Mouse (Mus musculus): ENCODE measurements around the gene A930017K11Rik. TPM values are rescaled to one million over a fixed set of nuclear protein-coding genes. Genes with fewer than 3 reads are reported as not detected.
A peak's percentile ranks its signal among the peaks of the same experiment; 100 is the strongest.

The A930017K11Rik gene
- 0.28 TPM in 1 of 2 replicates, not detected in the other for polyA plus RNA-seq (2014; fragmentation: Nextera tagmentation; extraction: Ambion mirVana)

GRCm38 (mm10) chr17:25951803-25952623, at the start of gene A930017K11Rik:
TSS of gene A930017K11Rik (minus strand) at chr17:25952565.
- ATAC-seq (replicated peaks; ENCODE audit: low FRiP score, low TSS enrichment, low read depth) (no peak), DNase-seq (ENCODE audit: low spot score) (no peak)
- Histone ChIP-seq H3K27me3 (replicated peaks; ENCODE audit: control insufficient read depth, insufficient read depth, low read length) (peaks cover 44% of the 10 kb centered on the region), H3K36me3 (ENCODE audit: control insufficient read depth, insufficient read depth, low read length) (no peaks in the 10 kb centered on the region), H3K27ac (ENCODE audit: low read depth) (no peak within 1 kb of the TSS), H3K4me1 (replicated peaks; ENCODE audit: control insufficient read depth, insufficient read depth, low read length) (peaks cover 5% of the 10 kb centered on the region; the same call in 1 of the 2 replicates), H3K4me2 (ENCODE audit: low read length) (peak within 1 kb of the TSS; percentile 64), H3K4me3 (ENCODE audit: low read depth, low read length) (peak within 1 kb of the TSS; percentile 39), H3K9ac (ENCODE audit: low read length) (no peak within 1 kb of the TSS; the same call in 1 of the 2 replicates), H3K9me3 (ENCODE audit: control insufficient read depth, low read length) (no peaks in the 10 kb centered on the region)
- WGBS = 2% methylated on average over 54 of the region's 58 CpGs

- WGBS = 92% methylated on average over 11 of the region's 11 CpGs
- H3K4me2 ChIP-seq (ENCODE audit: low read length) = no peak overlapping the region
- H3K9me3 ChIP-seq (ENCODE audit: control insufficient read depth, low read length) = no peaks in the 10 kb centered on the region
- no peak overlapping the region for H3K4me3 ChIP-seq (ENCODE audit: low read depth, low read length)
- ATAC-seq (replicated peaks; ENCODE audit: low FRiP score, low TSS enrichment, low read depth) (no peak), DNase-seq (ENCODE audit: low spot score) (no peak)
- H3K4me1 ChIP-seq (replicated peaks; ENCODE audit: control insufficient read depth, insufficient read depth, low read length) = no peaks in the 10 kb centered on the region
- no peak overlapping the region for H3K27ac ChIP-seq (ENCODE audit: low read depth)
- peaks cover 22% of the 10 kb centered on the region for H3K36me3 ChIP-seq (ENCODE audit: control insufficient read depth, insufficient read depth, low read length)
- H3K27me3 ChIP-seq (replicated peaks; ENCODE audit: control insufficient read depth, insufficient read depth, low read length) = no peaks in the 10 kb centered on the region
- H3K9ac ChIP-seq (ENCODE audit: low read length) = no peak overlapping the region
Observed at GRCm38 (mm10) chr17:25998425-25998824, 46.1 kb upstream of the A930017K11Rik start.

- Histone ChIP-seq H3K27me3 (replicated peaks; ENCODE audit: control insufficient read depth, insufficient read depth, low read length) (no peaks in the 10 kb centered on the region), H3K9ac (ENCODE audit: low read length) (no peak overlapping the region), H3K4me1 (replicated peaks; ENCODE audit: control insufficient read depth, insufficient read depth, low read length) (no peaks in the 10 kb centered on the region), H3K4me2 (ENCODE audit: low read length) (no peak overlapping the region), H3K27ac (ENCODE audit: low read depth) (no peak overlapping the region), H3K36me3 (ENCODE audit: control insufficient read depth, insufficient read depth, low read length) (peaks cover 49% of the 10 kb centered on the region), H3K9me3 (ENCODE audit: control insufficient read depth, low read length) (no peaks in the 10 kb centered on the region), H3K4me3 (ENCODE audit: low read depth, low read length) (no peak overlapping the region)
- ATAC-seq (replicated peaks; ENCODE audit: low FRiP score, low TSS enrichment, low read depth) (no peak), DNase-seq (ENCODE audit: low spot score) (no peak)
- WGBS = 83% methylated on average over 3 of the region's 3 CpGs
Observed at GRCm38 (mm10) chr17:25993489-25993888, 41.1 kb upstream of the A930017K11Rik start.

GRCm38 (mm10) chr17:25992274-25992673, 39.9 kb upstream of the A930017K11Rik start:
- H3K9me3 ChIP-seq (ENCODE audit: control insufficient read depth, low read length) = no peaks in the 10 kb centered on the region
- H3K36me3 ChIP-seq (ENCODE audit: control insufficient read depth, insufficient read depth, low read length) = peaks cover 51% of the 10 kb centered on the region
- H3K27me3 ChIP-seq (replicated peaks; ENCODE audit: control insufficient read depth, insufficient read depth, low read length) = no peaks in the 10 kb centered on the region
- no peaks in the 10 kb centered on the region for H3K4me1 ChIP-seq (replicated peaks; ENCODE audit: control insufficient read depth, insufficient read depth, low read length)
- H3K27ac ChIP-seq (ENCODE audit: low read depth) = no peak overlapping the region
- no peak overlapping the region for H3K4me3 ChIP-seq (ENCODE audit: low read depth, low read length)
- no peak overlapping the region for H3K4me2 ChIP-seq (ENCODE audit: low read length)
- no peak for ATAC-seq (replicated peaks; ENCODE audit: low FRiP score, low TSS enrichment, low read depth)
- WGBS = 98% methylated on average over 4 of the region's 4 CpGs
- DNase-seq (ENCODE audit: low spot score) = no peak
- no peak overlapping the region for H3K9ac ChIP-seq (ENCODE audit: low read length)

GRCm38 (mm10) chr17:25990331-25990730, 38.0 kb upstream of the A930017K11Rik start:
- ATAC-seq (replicated peaks; ENCODE audit: low FRiP score, low TSS enrichment, low read depth) (no peak), DNase-seq (ENCODE audit: low spot score) (no peak)
- 91% methylated on average over 5 of the region's 5 CpGs for whole genome bisulfite sequencing
- H3K27me3 ChIP-seq (replicated peaks; ENCODE audit: control insufficient read depth, insufficient read depth, low read length) = no peaks in the 10 kb centered on the region
- no peak overlapping the region for H3K4me2 ChIP-seq (ENCODE audit: low read length)
- peaks cover 51% of the 10 kb centered on the region for H3K36me3 ChIP-seq (ENCODE audit: control insufficient read depth, insufficient read depth, low read length)
- no peak overlapping the region for H3K9ac ChIP-seq (ENCODE audit: low read length)
- no peaks in the 10 kb centered on the region for H3K9me3 ChIP-seq (ENCODE audit: control insufficient read depth, low read length)
- no peak overlapping the region for H3K4me3 ChIP-seq (ENCODE audit: low read depth, low read length)
- H3K4me1 ChIP-seq (replicated peaks; ENCODE audit: control insufficient read depth, insufficient read depth, low read length) = no peaks in the 10 kb centered on the region
- no peak overlapping the region for H3K27ac ChIP-seq (ENCODE audit: low read depth)

GRCm38 (mm10) chr17:25985306-25986294, 33.2 kb upstream of the A930017K11Rik start, which contains the start of gene Capn15:
TSS of gene Capn15 (minus strand) at chr17:25985796.
- H3K9ac ChIP-seq (ENCODE audit: low read length) = peak within 1 kb of the TSS; percentile 90
- no peaks in the 10 kb centered on the region for H3K27me3 ChIP-seq (replicated peaks; ENCODE audit: control insufficient read depth, insufficient read depth, low read length)
- peak; percentile 88 for DNase-seq (ENCODE audit: low spot score)
- no peaks in the 10 kb centered on the region for H3K9me3 ChIP-seq (ENCODE audit: control insufficient read depth, low read length)
- peaks cover 16% of the 10 kb centered on the region for H3K36me3 ChIP-seq (ENCODE audit: control insufficient read depth, insufficient read depth, low read length)
- H3K27ac ChIP-seq (ENCODE audit: low read depth) = peak within 1 kb of the TSS; percentile 71
- H3K4me3 ChIP-seq (ENCODE audit: low read depth, low read length) = peak within 1 kb of the TSS; percentile 97
- peaks cover 13% of the 10 kb centered on the region for H3K4me1 ChIP-seq (replicated peaks; ENCODE audit: control insufficient read depth, insufficient read depth, low read length)
- peak within 1 kb of the TSS; percentile 72 for H3K4me2 ChIP-seq (ENCODE audit: low read length)
- ATAC-seq (replicated peaks; ENCODE audit: low FRiP score, low TSS enrichment, low read depth) = peak; percentile 99
- WGBS = under 1% methylated on average over 91 of the region's 91 CpGs

- Histone ChIP-seq H3K4me2 (ENCODE audit: low read length) (peak overlapping the region; percentile 72), H3K27ac (ENCODE audit: low read depth) (peak overlapping the region; percentile 71), H3K4me1 (replicated peaks; ENCODE audit: control insufficient read depth, insufficient read depth, low read length) (peaks cover 13% of the 10 kb centered on the region), H3K27me3 (replicated peaks; ENCODE audit: control insufficient read depth, insufficient read depth, low read length) (no peaks in the 10 kb centered on the region), H3K36me3 (ENCODE audit: control insufficient read depth, insufficient read depth, low read length) (peaks cover 7% of the 10 kb centered on the region; the same call in 1 of the 2 replicates), H3K9me3 (ENCODE audit: control insufficient read depth, low read length) (no peaks in the 10 kb centered on the region), H3K4me3 (ENCODE audit: low read depth, low read length) (peak overlapping the region; percentile 97), H3K9ac (ENCODE audit: low read length) (peak overlapping the region; percentile 90)
- DNase-seq (ENCODE audit: low spot score) (no peak), ATAC-seq (replicated peaks; ENCODE audit: low FRiP score, low TSS enrichment, low read depth) (no peak)
- WGBS = 10% methylated on average over 17 of the region's 17 CpGs
Observed at GRCm38 (mm10) chr17:25984556-25985305, 32.4 kb upstream of the A930017K11Rik start.

GRCm38 (mm10) chr17:25984066-25984465, 31.7 kb upstream of the A930017K11Rik start:
- Histone ChIP-seq H3K9me3 (ENCODE audit: control insufficient read depth, low read length) (no peaks in the 10 kb centered on the region), H3K27ac (ENCODE audit: low read depth) (no peak overlapping the region), H3K27me3 (replicated peaks; ENCODE audit: control insufficient read depth, insufficient read depth, low read length) (no peaks in the 10 kb centered on the region), H3K4me2 (ENCODE audit: low read length) (peak overlapping the region; percentile 72), H3K4me1 (replicated peaks; ENCODE audit: control insufficient read depth, insufficient read depth, low read length) (peaks cover 13% of the 10 kb centered on the region), H3K9ac (ENCODE audit: low read length) (no peak overlapping the region), H3K4me3 (ENCODE audit: low read depth, low read length) (peak overlapping the region; percentile 97; the same call in 1 of the 2 replicates), H3K36me3 (ENCODE audit: control insufficient read depth, insufficient read depth, low read length) (0 out of 2 replicates have a peak, but pooled peaks cover 5% of the 10 kb centered on the region)
- 97% methylated on average over 1 of the region's 1 CpGs for WGBS
- ATAC-seq (replicated peaks; ENCODE audit: low FRiP score, low TSS enrichment, low read depth) = no peak
- DNase-seq (ENCODE audit: low spot score) = no peak
